Mouse (Mus musculus) heart, adult 18-20 months (tissue): ENCODE measurements around the gene Trabd2b. TPM values are rescaled to one million over a fixed set of nuclear protein-coding genes. Genes with fewer than 3 reads are reported as not detected.

Source experiments
- DNase-seq, 2 experiments: peaks; one replicate each; pipeline ENCODE4 v3.0.0; 2021 to 2022; ENCODE audit warnings: mixed read lengths in 1 of 2
- long read RNA-seq, 2 experiments: library from polyadenylated mRNA; stranded (forward); transcript quantifications; one replicate each; pipeline ENCODE4 v2.0.0; 2021
- total RNA-seq, 2 experiments: library from RNA; stranded (reverse); gene quantifications; 2 replicates each; pipeline ENCODE4 v1.2.3; 2021

The Trabd2b gene
- 10 to 100 TPM; 55.0 to 56.7 TPM for total RNA-seq
- long read RNA-seq, experiment 1, full-length matches to known transcripts, result 53 of 74 reads
- long read RNA-seq, experiment 1, partial matches to known transcripts, result 6 of 74 reads
- long read RNA-seq, experiment 1, other reads (novel, unspliced or antisense), result 15 of 74 reads
- long read RNA-seq, experiment 2, full-length matches to known transcripts, result 10 of 28 reads
- long read RNA-seq, experiment 2, partial matches to known transcripts, result 3 of 28 reads
- long read RNA-seq, experiment 2, other reads (novel, unspliced or antisense), result 15 of 28 reads

- DNase-seq, result peak; percentile 28 to 56
Observed at GRCm38 (mm10) chr4:114406355-114407101, at the start of gene Trabd2b. TSS of gene Trabd2b (plus strand) at chr4:114406724.

- no peak for DNase-seq
Observed at GRCm38 (mm10) chr4:114357420-114357819, 49.1 kb upstream of the Trabd2b start.

- peak; percentile 27 to 50 for DNase-seq
Observed at GRCm38 (mm10) chr4:114358874-114359273, 47.6 kb upstream of the Trabd2b start.

GRCm38 (mm10) chr4:114359818-114360217 lies 46.7 kb upstream of the Trabd2b start:
- peak in 1 of 2 experiments; percentile 21 for DNase-seq

- no peak for DNase-seq
Observed at GRCm38 (mm10) chr4:114361336-114361735, 45.2 kb upstream of the Trabd2b start.

GRCm38 (mm10) chr4:114365000-114365399 lies 41.5 kb upstream of the Trabd2b start:
- no peak for DNase-seq

GRCm38 (mm10) chr4:114365595-114365994 lies 40.9 kb upstream of the Trabd2b start:
- no peak for DNase-seq

GRCm38 (mm10) chr4:114367005-114367404 lies 39.5 kb upstream of the Trabd2b start:
- DNase-seq, result no peak

- no peak for DNase-seq
Observed at GRCm38 (mm10) chr4:114367840-114368239, 38.7 kb upstream of the Trabd2b start.

- no peak for DNase-seq
Observed at GRCm38 (mm10) chr4:114369591-114369990, 36.9 kb upstream of the Trabd2b start.

- DNase-seq, result peak; percentile 33 to 52
Observed at GRCm38 (mm10) chr4:114370935-114371715, 35.4 kb upstream of the Trabd2b start.

- no peak for DNase-seq
Observed at GRCm38 (mm10) chr4:114372699-114373098, 33.8 kb upstream of the Trabd2b start.

- DNase-seq, result no peak
Observed at GRCm38 (mm10) chr4:114374330-114374729, 32.2 kb upstream of the Trabd2b start.

GRCm38 (mm10) chr4:114377531-114377930 lies 29.0 kb upstream of the Trabd2b start:
- DNase-seq, result no peak

GRCm38 (mm10) chr4:114378512-114378911 lies 28.0 kb upstream of the Trabd2b start:
- no peak for DNase-seq

GRCm38 (mm10) chr4:114379416-114379956 lies 27.0 kb upstream of the Trabd2b start:
- DNase-seq, result no peak

- no peak for DNase-seq
Observed at GRCm38 (mm10) chr4:114382627-114383026, 23.9 kb upstream of the Trabd2b start.

- DNase-seq, result no peak
Observed at GRCm38 (mm10) chr4:114385236-114385635, 21.3 kb upstream of the Trabd2b start.

GRCm38 (mm10) chr4:114386395-114386811 lies 20.1 kb upstream of the Trabd2b start:
- peak; percentile 81 to 92 for DNase-seq

GRCm38 (mm10) chr4:114387527-114388135 lies 18.9 kb upstream of the Trabd2b start:
- peak in 1 of 2 experiments; percentile 16 for DNase-seq

- DNase-seq, result no peak
Observed at GRCm38 (mm10) chr4:114388306-114388705, 18.2 kb upstream of the Trabd2b start.

- no peak for DNase-seq
Observed at GRCm38 (mm10) chr4:114389653-114390052, 16.9 kb upstream of the Trabd2b start.
